Mouse (Mus musculus) urinary bladder, adult 2 months (tissue): ENCODE measurements around the gene Tmub2. TPM values are rescaled to one million over a fixed set of nuclear protein-coding genes. Genes with fewer than 3 reads are reported as not detected.
A peak's percentile ranks its signal among the peaks of the same experiment; 100 is the strongest.
"Not testable (repeated sequence)": the region's sequence is repeated elsewhere in the genome, so short reads cannot be mapped to it uniquely, and the experiment has no call there.

Experiments used
- DNase-seq: peaks from one replicate; pipeline ENCODE4 v3.0.0; 2022; ENCODE audit warnings: low spot score
- polyA plus RNA-seq: library from polyadenylated mRNA; depleted of rRNA; stranded (reverse); fragments of >200 nt; gene quantifications from 2 replicates; pipeline ENCODE4 v1.2.3, GENCODE M21; 2012

Gene Tmub2
- polyA plus RNA-seq, 1 experiment, result 57.6 TPM

DNA sequence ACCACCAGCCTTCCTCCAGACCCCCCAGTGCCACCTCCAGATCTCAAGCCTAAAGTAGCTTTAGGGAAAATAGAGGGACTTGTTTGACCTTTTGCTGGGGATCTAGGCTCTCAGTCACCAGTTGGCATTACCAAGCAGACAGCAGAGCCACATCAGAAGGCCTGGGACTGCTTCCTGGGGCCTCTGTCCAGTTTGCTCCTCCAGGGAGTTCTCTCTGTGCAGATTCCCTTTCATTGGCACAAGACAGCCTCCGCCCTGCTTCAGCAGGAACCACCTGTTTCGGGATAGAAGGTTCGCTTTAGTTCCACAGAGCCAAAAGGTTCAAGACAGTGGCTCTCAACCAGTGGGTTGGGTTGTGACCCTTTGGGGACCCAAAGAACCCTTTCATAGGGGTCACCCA is 5.1 kb upstream of the Tmub2 start:
- no peak for DNase-seq

DNA sequence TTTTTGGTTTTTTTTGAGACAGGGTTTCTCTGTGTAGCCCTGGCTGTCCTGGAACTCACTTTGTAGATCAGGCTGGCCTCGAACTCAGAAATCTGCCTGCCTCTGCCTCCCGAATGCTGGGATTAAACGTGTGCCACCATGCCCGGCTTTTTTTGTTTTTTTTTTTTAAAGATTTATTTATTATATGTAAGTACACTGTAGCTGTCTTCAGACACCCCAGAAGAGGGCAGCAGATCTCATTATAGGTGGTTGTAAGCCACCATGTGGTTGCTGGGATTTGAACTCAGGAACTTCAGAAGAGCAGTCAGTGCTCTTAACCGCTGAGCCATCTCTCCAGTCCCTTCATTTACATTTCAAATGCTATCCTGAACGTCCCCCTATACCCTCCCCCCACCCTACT is 4.5 kb upstream of the Tmub2 start:
- DNase-seq, result not testable (repeated sequence)

DNA sequence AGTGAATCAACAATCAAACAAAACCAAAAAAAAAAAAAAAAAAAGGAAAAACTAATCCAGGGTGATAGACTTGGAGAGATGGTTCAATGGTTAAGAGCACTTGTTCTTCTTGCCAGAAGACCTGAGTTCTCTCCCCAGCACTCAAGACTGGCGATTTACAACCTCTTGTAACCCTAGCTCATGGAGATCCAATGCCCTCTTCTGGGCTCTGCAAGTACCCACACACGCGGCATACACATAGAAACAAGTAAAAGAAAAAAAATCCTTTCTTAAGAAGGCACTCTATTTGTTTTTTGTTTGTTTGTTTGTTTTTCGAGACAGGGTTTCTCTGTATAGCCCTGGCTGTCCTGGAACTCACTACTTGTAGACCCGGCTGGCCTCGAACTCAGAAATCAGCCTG is 809 bp upstream of the Tmub2 start:
- DNase-seq, result no peak

DNA sequence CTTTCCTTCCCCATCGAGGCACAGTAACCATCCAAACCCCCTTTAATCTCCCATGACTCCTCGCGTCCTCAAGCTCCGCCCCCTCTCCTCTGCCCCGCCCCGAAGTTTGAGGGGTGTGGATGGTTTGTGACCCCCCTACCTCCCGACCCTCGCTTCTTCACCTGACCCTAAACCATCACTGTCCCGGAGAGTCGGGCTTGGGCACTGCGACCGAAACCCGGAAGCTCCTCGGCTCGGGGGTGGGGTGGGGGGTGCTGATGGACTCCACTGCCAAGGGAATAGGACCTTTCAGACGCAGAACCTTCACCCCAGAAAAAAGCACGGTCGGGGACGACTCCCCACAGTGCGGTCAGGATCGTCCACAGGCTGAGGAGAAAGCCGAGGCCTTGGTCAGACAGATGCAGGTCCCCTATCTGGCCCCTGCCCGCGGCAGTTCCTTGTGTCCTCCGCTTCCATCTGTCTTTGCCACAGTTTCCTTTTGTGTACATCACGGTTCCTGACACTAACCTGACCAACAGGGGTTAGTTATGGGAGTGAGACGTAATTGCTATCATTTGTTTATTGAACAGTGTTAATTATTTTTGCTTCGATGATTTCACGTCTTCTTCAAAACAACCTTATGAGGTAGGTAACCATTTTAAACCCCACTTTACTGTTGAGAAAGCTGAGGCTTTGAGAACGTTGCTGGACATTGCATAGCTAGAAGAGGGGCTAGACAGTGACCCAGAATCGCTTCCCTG is 534 bp downstream of the Tmub2 start:
- DNase-seq, result no peak

DNA sequence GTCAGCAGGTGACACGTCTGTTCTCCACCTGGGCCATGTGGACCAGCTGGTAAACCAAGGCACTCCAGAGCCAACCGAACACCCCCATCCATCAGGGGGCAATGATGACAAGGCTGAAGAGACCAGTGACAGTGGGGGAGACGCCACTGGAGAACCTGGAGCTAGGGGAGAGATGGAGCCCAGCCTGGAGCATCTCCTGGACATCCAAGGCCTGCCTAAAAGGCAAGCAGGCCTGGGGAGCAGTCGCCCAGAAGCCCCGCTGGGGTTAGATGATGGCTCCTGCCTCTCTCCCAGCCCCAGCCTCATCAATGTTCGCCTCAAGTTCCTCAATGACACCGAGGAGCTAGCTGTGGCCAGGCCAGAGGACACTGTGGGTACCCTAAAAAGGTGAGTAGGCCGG is 2.8 kb downstream of the Tmub2 start:
- DNase-seq, result no peak

DNA sequence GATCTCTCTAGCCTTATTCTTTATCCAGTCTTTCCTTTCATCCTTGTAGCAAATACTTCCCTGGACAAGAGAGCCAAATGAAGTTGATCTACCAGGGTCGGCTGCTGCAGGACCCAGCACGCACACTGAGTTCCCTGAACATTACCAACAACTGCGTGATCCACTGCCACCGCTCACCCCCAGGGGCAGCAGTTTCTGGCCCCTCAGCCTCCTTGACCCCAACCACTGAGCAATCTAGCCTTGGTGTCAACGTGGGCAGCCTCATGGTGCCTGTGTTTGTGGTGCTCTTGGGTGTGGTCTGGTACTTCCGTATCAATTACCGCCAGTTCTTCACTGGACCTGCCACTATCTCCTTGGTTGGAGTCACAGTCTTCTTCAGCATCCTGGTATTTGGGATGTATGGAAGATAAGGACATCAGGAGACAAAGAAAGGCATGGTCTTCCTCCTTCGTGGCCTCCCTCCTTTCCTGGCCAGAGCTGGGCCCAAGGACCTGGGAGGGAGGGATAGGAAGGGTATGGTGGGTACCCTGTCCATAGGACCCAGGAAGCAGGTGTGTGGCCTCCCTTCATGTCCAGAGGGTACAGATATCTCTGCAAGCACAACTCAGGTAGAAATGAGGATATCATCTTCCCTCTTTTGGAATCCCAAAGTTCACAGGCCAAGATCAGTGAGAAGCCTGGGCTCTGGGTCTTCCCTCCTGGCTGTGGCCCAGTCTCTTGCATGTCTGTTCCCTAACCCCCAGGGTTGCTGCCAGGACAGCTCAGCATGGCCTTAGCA is 3.5 kb downstream of the Tmub2 start:
- no peak for DNase-seq

DNA sequence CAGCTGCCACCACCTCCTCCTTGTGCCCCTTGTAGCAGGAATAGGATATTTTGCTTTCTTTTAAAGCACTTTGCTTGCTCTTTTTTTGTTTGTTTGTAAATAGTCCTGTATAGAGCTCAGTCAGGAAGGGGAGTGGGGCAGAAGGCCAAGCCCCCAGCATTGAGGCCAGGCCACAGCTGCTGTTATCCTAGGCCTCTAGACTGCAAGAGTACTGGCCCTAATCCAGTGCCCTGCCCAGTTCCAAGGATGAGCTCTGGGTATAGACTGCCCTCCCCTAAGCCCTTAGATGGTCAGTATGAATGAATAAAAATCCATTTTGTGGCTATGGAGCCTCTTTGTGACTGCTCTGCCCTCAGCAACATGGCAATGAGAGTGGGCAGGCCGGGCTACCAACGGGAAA is 4.2 kb downstream of the Tmub2 start:
- DNase-seq, result no peak

DNA sequence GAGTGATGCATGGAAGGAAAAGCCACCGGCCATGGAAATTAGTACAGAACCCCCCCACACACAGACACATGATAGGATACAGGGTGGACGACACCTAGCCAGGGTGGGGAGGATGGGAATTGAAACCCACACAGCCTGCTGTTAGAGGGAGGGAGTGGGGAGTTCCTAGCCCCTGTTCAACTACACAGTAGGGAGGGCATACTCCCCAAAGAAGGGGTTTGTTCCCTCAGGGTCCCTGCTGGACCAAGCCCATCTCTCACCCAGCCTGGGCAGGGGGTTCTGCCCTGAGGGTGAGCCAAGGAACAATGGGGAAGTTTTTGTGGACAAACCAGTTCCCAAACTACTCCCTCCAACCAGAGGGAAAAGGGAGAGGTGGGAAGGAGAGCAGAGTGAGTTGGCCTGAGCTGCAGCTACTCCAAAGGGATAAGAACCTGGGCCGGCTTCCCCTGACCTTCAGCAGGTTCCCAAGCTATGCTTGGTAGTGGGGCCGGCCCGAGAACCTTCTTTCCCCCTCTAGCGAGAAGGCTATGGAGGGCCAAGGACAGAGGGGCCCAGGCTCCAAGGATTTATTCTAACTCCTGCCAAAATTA is 4.9 kb downstream of the Tmub2 start:
- DNase-seq, result no peak

DNA sequence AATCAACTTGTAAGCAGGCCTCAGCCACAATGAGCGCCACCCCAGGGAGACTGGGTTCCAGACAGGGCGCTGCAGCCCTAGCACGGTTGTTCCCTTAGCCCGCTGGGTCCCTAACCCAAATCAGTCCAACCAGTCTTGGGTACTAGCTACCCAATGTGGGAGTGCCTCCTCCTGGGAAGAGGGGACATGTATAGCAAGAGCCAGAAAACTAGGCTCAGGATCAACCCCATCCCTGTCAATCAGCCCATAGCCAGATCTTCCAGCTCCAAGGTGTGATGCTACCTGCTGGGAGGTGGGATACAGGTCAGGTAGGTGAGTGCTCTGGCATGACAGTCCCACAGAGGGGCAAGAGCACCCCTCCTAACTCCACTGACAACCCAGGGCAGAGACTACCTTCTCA is 5.4 kb downstream of the Tmub2 start:
- DNase-seq, result no peak

DNA sequence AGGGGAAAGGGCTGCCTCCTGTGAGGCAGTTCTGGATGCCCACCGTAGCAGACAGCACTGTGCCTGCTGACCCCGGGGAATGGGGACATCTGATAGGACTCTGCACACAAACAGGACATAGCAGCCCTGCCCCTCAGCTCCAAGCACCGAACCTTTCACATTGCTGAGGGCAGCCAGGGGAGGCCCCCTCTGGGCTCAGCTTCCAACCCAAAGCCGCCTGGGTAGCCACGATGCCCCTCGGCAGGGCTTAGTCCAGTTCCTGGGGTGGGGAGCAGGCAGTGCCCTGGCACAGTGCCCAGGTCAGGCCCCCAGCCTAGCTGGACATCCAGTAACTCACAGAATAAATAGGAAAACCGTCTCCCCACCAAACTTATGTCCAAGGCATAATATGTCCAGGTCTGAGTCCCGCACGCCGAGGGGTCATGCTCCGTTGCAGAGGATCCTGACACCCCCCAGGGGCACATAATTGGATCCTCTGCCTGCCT is 6.4 kb downstream of the Tmub2 start:
- no peak for DNase-seq

DNA sequence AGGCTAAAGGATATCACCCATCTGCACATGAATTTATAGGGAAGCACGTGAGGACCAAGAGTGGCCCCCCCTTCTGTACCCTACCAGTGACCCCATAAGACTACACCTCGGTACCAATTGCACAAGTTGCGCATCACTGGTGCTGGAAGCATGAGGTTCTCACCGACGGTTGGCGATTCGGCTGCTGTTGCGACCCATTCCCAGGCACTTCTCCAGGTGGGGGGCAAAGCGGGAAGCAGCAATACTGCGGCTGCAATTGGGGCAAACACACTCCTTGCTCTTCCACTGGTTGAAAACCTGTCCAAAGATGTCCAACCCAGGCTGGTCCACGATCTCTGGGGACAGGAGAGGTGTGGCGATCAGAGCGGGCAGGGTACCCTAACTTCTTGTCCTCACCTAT is 9.2 kb downstream of the Tmub2 start:
- no peak for DNase-seq

DNA sequence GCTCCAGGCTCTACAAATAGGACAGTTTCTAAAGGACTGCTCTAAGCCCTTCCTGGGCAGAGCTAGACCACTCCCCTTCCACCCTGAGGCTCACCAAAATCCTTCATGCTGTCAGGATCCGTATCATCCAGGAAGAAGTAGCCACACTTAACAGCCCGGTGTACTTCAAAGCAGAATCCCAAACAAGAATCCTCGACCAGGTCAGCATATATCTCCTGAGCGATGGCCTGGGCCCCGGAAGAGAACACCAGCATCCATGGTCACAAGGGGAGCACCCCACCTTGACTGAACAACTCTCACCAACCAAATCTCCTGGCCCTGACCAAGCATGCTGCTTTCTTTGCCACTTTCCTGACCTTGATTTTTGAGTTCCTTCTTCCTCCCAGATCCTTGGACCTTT is 9.7 kb downstream of the Tmub2 start:
- no peak for DNase-seq

DNA sequence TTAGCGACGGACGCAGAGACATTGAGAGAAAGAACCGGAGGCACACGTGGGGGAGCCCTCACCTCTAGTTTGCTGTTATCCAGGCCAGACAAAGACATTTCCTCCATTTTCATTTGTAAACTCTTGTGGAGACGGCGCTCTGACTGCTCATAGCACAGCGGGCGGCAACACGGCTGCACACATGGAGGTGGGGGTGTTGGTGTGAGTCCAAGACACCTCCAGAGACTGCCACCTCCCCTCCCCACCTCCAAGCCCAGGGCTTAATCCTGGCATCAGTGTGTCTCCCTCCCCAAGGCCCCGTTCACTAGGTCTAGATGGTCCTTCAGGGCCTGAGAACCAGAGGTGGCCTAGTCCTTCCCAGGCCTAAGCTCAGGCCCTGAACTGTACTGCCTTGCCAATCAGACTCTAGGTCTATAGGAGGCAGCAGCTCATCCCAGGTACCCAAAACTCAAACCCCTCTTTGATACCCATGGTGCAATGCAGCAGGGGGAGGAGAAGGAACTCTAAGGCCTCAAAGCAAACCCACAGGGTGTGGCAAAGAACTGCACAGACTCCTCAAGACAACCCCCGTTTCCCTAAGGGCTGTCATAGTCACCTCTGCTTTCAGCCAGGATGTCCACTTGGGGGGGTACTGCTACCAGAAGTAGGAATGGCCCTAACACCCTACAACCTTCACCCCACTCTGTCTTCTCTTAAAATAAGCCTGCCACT is 10.3 kb downstream of the Tmub2 start:
- no peak for DNase-seq

DNA sequence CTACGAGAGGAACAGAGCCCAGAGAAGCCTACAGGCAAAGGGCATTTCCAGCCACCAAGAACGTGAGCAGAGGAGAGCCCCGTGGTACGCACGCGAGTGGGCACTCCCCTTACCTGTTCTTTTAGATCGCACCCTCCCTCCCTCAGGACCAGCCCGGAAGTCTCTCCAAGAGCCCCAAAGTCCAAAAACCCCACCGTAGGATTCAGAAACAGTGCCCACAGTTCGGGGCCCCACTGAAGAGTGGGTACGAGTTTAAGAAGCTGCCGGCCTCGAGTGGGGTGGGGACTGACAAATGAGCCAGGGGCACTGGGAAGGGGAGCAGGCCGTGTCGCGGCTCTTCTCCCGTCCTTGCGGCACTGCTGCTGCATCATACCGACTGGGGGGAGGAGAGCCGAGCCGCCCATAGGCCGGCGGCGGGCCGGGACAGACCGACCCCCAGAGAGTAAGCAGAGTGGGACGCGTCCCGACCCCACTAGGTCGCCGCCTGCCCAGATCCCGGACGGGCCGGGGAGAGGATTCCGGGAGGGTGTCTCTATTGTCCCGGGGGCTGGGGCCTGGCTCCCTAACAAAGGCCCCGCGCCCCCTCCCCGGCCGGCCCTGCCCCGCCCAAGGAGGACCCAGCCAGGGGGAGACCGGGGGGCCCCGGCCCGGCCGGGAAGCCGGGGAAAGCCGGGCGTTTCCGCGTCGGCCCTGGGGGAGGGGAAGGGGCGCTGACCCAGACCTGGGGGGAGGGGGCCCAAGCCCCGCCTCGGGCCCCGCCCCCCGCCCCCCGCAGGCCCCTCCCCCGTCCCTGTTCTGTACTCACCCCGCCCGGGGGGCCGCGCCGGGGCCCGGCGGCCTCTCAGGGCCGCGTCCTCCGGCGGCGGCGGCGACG is 11.1 kb downstream of the Tmub2 start:
- DNase-seq, result peak; percentile 69

DNA sequence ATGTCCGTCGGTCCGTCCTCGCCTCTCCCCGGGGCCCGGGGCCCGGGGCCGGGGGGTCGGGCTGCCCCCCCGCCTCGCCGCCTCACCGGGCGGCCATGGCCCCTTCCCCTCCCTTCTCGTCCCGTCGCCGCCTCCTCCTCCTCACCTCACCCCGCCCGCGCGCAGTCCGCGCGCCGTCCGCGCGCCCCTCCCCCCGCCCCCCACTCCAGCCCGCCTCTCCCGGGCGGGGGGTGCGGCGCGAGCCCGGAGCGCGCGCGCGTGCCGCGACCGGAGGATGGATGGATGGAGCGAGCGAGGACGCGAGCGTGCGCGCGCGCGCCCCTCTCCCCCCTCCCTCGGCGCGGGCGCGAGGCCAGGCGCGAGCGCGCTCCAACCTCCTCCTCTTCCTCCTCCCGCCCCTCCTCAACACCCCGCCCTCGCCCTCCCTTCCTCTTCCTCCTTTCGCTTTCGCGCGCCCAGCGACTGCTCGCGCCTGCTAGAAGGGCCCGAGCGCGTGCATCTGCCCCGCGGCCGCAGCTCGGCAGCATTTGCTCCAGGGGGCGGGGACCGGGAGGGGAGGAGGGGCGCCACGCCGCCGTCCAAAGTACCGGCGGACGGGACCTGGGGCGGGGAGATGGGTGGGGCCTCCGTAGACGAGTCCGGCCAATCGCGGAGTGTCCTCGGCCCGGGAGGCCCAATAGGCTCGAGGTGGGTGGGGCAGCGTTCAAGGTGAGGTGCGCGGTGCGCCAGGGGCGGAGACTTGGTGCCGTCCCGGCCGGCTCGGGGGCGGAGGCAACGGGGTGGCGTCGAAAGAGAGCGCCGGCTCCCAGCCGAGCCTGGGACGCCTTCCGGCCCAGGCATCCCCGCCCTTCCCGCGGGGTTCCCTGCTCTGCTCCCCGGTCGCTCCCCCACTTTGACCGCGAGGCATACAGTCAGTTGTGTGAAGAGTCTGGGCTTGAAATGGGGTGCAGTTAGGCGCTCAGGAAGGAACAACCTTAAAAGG is 12.1 kb downstream of the Tmub2 start, which contains the start of gene Atxn7l3:
Gene Atxn7l3, minus strand, starts transcription at position 141 of the 982 bp plus-strand sequence.
- peak; percentile 96 for DNase-seq

DNA sequence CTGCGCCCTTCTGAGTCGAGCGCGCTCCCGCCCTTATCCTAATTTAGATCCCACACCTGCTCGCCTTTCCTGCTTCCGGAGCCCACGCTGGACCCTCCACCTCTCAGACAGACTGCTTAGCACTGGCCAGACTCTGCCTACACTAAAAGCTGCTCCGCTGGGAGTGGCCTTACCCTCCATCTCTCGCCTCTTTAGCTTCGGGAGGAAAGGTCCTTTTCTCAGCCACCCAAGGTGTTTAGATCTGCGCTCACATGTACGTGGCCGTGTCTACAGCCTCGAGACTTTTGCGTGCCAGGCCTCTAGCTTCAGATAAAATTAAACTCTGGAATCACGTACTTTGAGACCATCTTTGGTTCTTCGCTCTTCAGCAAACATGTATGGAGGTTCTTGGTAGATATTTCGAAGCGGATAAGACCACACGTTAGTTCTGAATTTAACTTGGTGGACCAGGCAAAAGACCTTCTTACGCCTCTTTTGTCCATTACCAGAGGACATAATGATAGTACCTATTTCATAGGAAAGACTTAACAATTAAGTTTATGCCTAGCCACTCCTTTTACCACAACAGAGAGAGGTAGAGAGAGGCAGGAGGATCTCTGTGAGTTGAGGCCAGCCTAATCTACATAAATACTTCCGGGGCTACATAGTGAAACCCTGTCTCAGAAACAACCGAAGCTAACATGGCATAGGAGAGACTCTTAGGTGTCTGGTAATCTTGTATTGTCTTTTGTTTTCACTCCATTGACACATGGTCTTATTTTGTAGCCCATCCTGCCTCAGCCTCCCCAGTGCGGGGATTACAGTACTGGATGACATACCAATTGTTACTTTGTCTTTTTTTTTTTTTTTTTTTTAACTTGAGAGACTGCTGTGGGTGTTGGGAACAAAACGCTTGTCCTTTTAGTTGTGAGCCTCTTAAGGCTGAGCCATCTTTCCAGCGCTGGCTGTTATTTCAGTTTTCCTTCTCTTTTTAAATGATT is 13.1 kb downstream of the Tmub2 start:
- DNase-seq, result no peak

DNA sequence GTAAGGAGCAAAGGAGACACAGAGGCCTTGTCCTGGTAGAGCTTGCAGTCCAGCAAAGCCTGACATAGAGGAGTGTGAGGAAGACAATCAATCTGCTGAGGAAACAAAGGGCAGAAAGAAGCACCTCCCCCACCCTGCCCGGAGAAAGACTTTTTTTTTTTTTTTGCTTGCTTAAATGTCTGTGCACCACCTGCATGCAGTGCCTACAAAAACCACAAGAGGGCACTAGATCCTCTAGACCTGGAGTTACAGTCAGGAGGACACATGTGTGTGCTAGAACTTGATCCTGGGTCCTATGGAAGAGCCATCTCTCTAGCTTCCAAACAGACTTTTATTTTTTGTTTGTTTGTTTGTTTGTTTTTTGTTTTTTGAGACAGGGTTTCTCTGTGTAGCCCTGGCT is 15.1 kb downstream of the Tmub2 start:
- DNase-seq, result no peak

DNA sequence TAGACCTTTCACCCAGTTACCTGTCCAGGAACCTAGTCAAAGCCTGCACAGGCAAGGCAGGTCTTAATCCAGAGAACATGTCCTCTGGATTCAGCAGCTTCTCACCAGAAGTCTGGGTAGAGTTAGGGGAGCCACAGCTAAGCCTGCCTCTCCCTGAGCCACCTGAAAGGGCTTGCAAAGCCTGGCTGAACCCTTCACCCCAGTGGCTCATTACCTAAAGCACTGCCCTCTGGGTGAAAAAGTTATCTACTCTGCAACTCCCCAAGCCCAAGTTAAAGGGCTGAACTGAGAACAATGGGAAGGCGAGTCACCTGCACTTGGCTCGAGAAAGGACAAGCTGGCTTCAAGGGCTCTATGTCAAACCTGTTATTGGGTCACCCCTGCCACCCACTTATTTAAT is 19.4 kb downstream of the Tmub2 start:
- no peak for DNase-seq

DNA sequence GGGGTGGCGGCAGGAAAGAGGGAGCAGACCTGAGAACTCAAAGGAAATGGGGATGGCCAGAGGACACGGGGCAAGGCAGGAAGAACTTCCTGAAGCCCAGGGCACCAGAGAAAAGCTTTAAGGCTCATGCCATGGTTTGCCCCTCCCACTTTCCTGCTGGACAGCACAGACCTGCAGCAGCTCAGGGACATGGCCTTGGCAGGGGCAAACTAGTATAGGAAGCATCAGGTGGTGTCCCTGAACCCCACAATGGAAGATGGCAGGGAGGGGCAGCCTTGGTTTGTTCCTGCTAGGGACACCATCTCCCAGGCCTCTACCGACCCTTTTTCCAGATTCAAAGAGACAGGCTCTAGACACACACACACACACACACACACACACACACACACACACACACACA is 20.6 kb downstream of the Tmub2 start:
- no peak for DNase-seq
